Mouse (Mus musculus): ENCODE measurements around the gene March11. TPM values are rescaled to one million over a fixed set of nuclear protein-coding genes. Genes with fewer than 3 reads are reported as not detected.

March11 gene
- total RNA-seq, 2 experiments from 2014 or later, result 11.0 to 15.1 TPM

GRCm38 (mm10) chr15:26373759-26374158 lies 64.9 kb downstream of the March11 start:
- DNase-seq (ENCODE audit: low spot score in 2 of 2), result no peak

- no peak for DNase-seq (ENCODE audit: low spot score in 2 of 2)
Observed at GRCm38 (mm10) chr15:26374232-26374631, 65.4 kb downstream of the March11 start.

- no peak for DNase-seq (ENCODE audit: low spot score in 2 of 2)
Observed at GRCm38 (mm10) chr15:26374946-26375345, 66.1 kb downstream of the March11 start.

- no peak for DNase-seq (ENCODE audit: low spot score in 2 of 2)
Observed at GRCm38 (mm10) chr15:26377355-26377754, 68.5 kb downstream of the March11 start.

- DNase-seq (ENCODE audit: low spot score in 2 of 2), result no peak
Observed at GRCm38 (mm10) chr15:26378879-26379278, 70.0 kb downstream of the March11 start.

- DNase-seq (ENCODE audit: low spot score in 2 of 2), result no peak
Observed at GRCm38 (mm10) chr15:26379831-26380230, 71.0 kb downstream of the March11 start.

GRCm38 (mm10) chr15:26380844-26381243 lies 72.0 kb downstream of the March11 start:
- DNase-seq (ENCODE audit: low spot score in 2 of 2), result no peak

GRCm38 (mm10) chr15:26390001-26390400 lies 81.2 kb downstream of the March11 start:
- no peak for DNase-seq (ENCODE audit: low spot score in 2 of 2)

GRCm38 (mm10) chr15:26396556-26396955 lies 87.7 kb downstream of the March11 start:
- no peak for DNase-seq (ENCODE audit: low spot score in 2 of 2)

GRCm38 (mm10) chr15:26425284-26425683 lies 116.4 kb downstream of the March11 start:
- DNase-seq (ENCODE audit: low spot score in 2 of 2), result no peak

GRCm38 (mm10) chr15:26426231-26426630 lies 117.4 kb downstream of the March11 start:
- DNase-seq (ENCODE audit: low spot score in 2 of 2), result no peak

- DNase-seq (ENCODE audit: low spot score in 2 of 2), result no peak
Observed at GRCm38 (mm10) chr15:26430565-26430964, 121.7 kb downstream of the March11 start.

GRCm38 (mm10) chr15:26432676-26433075 lies 123.8 kb downstream of the March11 start:
- peak; percentile 12 to 21 for DNase-seq (ENCODE audit: low spot score in 2 of 2)

- DNase-seq (ENCODE audit: low spot score in 2 of 2), result no peak
Observed at GRCm38 (mm10) chr15:26435725-26436124, 126.9 kb downstream of the March11 start.

GRCm38 (mm10) chr15:26437113-26437512 lies 128.3 kb downstream of the March11 start:
- DNase-seq (ENCODE audit: low spot score in 2 of 2), result no peak
